Mouse (Mus musculus): Measurements from ENCODE around the gene Igf2r. TPM values are rescaled to one million over a fixed set of nuclear protein-coding genes. Genes with fewer than 3 reads are reported as not detected.
"Not testable (repeated sequence)": the region's sequence is repeated elsewhere in the genome, so short reads cannot be mapped to it uniquely, and the experiment has no call there.

Igf2r gene
- total RNA-seq, 2 experiments from 2014 or later: 180 to 214 TPM

DNA sequence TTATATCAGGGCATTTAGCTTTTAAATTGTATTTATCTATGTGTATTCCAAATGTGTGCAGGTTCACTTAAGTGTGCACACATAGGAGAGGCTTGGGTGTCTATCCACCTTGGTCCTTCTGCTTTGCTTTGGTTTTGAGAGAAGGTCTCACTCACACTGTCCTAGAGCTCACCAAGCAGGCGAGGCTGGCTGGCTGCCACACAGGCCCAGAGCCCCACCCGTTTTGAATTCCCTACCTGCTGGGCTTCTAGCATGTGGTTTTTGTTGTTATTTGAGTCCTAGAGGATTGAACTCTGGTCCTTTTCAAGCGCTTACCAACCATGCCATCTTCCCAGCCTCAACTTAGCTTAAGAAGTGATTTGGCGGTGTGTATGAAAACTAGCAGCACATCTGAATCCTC, 85.1 kb downstream of the Igf2r start:
- intact Hi-C loops (cut with DNase I): no loop called here
- peak; percentile 49 to 51 for DNase-seq

DNA sequence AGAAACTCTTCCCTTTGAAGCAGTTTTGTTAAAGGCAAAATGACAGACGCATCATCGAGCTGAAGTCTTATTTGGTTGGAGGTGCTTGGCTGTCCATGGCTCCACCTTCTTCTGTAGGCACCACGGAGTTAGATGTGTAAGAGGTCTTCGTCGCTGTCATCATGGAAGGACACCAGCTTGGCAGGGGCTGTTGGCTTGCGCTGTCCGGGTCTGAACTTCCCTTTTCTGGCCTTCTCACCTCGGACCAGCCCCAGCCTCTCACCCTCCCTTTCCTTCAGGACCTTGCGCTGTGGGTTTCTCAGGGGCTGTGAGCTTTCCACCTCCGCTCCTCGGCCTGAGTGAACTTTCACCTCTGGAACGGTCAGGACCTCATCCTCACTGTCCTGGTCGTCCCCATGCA, 85.9 kb downstream of the Igf2r start:
- intact Hi-C loops (cut with DNase I): no loop called here
- no peak for DNase-seq

DNA sequence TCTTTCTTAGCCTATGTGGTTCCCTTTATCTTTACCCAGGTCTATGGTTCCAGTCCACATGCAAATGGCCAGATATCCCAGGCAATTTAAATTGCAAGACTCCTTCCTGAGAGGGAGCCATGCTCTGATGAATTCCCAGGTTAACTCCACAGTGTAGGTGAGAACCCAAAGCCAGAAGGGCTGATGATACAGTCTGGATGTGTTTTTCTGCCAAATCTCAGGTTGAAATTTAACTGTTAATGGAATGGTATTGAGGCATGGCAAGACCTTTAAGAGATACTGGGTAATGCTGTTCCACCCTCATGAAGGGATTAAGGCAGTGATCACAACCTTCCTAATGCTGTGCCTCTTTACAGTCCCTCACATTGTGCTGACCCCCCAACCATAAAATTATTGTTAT, 91.2 kb downstream of the Igf2r start:
- intact Hi-C loops (cut with DNase I): no loop called here
- no peak for DNase-seq

DNA sequence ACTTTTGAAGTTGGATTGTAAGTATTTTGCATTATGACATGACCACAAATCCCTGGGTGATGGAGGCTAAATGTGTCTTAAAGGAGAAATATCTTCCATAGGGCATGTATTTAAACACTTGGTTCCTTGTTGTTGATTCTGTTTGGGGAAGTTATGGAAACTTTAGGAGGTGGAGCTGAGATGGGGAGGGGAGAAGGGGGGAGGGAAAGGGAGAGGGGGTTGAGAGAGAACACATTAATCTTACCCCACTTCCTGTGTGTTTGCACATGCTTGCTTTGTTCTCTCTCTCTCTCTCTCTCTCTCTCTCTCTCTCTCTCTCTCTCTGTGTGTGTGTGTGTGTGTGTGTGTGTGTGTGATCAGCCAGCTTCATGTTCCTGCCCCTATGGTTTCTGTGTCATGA, 92.3 kb downstream of the Igf2r start:
- no peak for DNase-seq
- intact Hi-C loops (cut with DNase I): no loop called here

DNA sequence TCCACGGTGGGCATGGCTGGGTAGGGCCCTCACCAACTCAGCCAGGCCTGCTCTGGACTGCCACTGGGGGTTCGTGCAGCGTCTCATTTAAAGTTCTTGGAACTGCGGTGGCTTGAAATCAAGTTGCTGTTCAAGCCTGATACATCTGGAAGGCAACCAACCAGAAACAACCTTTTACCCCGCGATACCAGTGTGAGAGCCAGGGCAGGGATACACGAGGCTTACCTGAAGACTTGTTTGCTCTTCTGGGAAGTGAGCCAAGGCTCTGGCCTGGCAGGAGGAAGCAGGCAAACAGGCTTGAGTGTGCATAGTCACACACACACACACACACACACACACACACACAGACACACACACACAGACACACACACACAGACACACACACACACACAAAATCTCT, 93.8 kb downstream of the Igf2r start, which contains the start of gene Slc22a1:
TSS of gene Slc22a1 (minus strand) at position 184 of the 400 bp plus-strand sequence.
- intact Hi-C loops (cut with DNase I): no loop called here
- no peak for DNase-seq

DNA sequence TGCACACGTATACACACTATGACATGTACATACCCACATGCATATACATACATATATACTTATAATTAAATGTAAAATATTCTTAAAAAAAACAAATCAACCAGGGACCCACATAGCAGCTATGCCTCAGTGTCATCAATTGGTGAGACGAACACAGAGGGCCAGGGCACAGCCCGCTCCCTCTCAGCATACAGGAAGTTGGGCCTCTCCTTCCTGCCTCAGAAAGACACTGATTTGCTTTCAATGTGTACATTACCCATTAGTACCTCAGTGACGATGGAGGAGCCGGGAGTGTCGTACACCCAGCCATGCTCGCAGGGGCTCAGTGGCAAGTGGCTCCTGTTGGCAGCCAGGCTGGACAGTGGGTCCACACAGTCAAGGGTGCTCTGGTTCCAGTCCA, 94.5 kb downstream of the Igf2r start:
- intact Hi-C loops (cut with DNase I); DNase-seq: not testable (repeated sequence)

DNA sequence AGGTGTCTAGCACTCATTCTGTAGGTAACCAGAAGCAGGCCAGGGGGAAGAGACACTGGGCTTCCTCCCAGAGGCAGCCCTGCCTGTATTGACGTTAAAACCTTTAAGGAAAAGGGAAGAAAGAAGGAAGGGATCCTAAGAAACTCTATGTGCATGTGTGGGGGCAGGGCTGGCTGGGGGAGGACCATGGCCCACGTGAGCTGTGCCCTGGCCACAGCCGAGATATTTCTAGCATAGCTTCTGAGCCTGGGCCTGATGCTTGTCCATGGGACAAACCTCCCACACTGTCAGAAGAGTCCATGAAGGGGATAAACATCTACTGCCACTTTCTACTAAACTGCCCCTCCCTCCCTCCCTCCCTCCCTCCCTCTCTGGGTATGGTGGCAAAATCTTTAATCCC, 95.6 kb downstream of the Igf2r start:
- DNase-seq: no peak
- intact Hi-C loops (cut with DNase I): no loop called here

DNA sequence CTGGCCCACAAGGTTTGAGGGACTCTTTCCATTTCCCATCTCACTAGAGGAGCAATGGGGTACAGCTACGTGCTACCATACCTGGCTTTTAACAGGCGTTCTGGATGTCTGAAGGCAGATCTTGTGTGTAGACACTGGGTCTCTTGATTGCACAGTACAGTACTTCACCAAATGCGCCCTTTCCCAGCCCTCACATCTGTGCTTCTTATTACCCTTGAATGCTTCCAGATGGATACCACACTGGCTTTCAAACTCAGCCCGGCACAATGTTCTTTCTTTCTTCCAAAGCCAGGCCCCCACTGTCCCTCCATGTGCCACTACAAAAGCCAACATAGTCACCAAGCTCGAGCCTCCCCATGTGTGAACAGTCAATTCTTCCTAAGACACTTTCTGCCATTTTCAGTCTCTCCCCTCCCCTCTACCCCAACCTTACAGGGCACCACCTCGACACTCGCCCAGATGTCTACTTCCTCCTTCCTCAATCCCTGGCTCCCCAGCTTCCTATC, 97.1 kb downstream of the Igf2r start:
- intact Hi-C loops (cut with DNase I): no loop called here
- no peak for DNase-seq

DNA sequence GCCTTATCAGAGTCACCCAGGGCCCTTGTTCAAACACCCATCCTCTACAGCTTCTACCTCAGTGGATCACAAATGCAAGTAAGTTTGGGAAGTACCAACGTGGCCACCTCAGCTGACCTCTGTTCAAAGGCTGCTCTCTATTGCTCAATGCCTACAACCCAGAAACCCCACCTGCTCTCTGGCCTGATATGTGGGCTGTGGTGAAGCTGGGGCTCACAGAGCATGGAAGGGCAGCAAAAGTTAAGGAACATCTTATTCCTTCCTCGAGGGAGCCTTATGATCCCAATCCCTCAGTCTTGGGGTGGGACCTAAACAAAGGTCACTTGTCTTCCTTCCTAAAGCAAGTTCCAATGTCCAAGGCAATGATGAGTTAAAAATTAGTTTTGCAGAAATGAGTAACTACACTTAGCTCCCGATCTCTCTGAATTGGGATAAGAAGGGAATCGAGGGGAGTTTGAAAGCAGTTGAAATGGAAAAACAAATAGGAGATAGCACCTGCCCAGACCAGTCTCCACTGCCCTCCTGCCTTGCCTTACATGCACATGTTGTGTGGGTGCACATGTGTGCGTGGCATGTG, 98.3 kb downstream of the Igf2r start:
- intact Hi-C loops (cut with DNase I): no loop called here

DNA sequence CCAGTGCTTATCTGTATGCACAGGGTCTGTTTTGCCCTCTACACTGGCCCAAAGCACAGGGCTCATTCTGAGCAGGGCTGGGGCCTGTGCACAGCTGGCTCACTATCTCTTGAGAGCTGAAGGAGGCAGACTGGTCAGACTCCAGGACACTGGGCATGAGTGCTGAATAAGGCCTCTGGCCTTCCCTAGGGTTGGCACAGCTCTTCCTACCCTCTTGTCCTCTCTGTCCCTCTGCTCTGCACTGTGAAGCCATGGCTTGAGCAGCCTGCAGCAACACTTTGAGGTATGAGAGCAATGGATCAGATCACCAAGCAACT, 100.1 kb downstream of the Igf2r start:
- DNase-seq: peak; percentile 28 to 31
- intact Hi-C loops (cut with DNase I): no loop called here

More for the DNA sequence above, 98.3 kb downstream of the Igf2r start:
- DNase-seq: no peak

DNA sequence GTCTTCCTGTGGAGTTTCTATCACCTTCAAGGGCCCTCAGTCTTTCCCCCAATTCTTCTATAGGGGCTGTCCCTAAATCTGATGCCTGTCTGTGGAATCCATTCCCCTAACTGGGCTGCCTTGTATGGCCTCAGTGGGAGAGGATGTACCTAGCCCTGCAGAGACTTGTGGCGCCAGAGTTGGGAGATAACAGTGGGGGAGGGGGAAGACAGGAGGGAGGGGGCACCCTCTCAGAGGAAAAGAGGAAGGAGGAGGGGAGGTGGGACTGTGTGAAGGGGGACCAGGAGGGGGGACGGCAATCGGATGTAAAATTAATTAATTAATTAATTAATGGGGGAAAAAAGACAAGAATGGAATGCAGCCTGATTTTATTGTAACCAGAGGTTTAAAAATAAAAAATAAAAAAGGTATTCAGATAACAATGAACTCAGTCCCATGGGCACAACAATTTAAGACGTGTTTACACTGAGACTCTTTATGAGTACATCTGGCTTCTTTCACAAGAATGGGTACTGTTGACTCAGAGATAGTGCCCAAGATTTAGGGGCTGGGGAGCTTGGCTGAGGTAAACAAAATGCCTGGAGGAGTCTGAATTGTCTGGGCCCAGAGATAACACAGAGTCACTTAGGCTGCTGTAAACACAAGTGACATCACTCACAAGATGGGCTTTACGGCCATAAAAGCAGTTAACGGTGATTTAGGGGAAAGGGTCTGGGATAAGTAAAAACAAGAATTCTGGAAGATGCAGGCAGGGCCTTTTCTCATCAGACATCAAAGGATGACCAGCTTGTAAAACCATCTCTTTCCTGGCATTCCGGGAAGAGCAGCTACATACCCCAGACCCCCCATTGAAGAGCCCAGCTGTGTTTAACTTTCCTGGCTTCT, 100.7 kb downstream of the Igf2r start:
- DNase-seq: no peak
- intact Hi-C loops (cut with DNase I): no loop called here

DNA sequence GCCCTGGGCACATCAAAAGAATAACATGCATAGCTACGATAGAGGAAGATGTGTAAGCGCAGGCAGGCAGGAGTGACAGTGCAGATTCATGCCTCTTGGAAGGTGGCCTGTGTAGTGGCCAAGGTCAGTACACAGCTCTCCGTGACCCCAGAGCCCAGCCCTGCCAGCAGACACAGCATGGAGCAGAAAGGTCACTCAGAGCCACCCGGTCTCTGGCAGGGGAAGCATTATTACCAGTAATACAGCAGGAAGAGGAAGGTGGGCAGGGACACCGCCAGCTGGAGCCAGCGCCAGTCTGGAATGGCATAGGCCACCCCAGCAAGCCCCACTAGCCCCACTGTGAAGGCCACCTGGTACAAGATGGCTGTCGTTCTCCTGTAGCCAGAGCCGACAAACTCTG, 105.3 kb downstream of the Igf2r start:
- intact Hi-C loops (cut with DNase I): no loop called here
- peak in 1 of 2 experiments; percentile 31 for DNase-seq

DNA sequence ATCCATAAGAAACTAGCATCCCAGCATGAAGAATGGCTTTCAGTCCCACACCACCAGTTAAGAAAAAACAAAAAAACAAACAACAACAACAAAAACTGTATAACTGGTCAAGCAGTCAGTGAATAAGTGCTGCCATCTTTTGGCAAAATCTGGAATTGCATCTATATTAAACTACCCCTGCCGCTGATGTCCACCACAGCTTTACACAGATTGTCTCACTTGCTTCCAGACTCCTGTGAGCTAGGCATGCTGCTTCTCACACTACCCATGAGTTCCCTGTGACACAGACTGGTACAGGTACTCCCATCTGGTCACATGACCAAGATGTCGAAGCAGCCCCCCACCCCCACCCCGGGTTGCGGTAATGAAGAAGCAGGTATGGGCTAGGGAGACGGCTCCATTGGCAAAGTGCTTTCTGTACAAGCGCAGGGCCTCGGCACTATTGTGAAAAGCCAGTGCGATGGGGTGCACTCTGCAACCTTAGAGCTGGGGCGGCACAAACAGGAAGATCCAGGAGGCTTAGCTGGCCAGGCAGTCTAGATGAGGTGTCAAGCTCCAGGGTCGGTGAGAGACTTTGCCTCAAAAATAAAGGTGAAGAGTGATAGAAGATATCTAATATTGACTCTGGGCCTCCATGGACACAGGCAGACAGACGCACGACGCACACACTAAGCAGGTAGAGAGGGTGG, 108.7 kb downstream of the Igf2r start:
- intact Hi-C loops (cut with DNase I): loop anchor here (1.0 kb wide), 2 partner anchors 126 to 244 kb away; no protein-coding TSS in a partner anchor
- DNase-seq: peak; percentile 60 to 79

DNA sequence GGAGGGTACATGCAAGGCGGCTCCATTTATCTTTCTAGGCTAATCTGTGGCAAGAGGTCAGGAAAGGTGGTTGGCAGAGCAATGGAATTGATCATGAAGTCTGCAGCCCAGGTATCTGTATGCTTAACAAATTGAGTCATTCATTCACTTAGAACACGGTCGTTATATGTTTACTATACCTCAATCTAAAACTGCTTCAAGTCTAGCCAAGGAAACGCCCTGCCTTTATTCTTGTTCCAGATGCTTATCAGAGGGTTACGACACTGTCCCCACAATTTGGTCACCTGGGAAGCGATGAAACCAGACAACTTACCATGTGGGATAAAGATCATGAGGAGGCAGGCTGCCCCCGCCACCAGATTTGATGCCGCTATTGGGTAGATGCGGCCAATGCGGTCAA, 110.2 kb downstream of the Igf2r start:
- intact Hi-C loops (cut with DNase I): no loop called here

DNA sequence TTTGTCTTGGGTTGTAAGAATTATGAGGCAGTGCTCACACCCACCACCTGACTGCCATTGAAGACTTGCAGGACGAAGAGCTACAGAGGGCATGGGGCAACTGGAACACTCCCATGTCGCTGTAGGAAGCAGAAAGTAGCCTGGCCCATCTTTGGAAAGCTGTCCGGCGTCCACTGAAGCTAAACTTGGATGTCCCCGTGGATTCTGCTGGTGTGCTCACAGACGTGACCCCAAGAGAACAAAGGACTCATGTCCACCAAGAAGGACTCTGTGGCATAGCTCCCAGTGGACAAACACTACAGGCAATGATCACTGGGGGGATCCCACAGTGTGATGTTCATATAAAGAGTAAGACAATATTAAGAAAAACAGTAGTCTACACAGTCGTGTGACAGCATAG, 110.7 kb downstream of the Igf2r start:
- intact Hi-C loops (cut with DNase I): no loop called here
- DNase-seq: no peak

More for the DNA sequence above, 110.2 kb downstream of the Igf2r start:
- no peak for DNase-seq

DNA sequence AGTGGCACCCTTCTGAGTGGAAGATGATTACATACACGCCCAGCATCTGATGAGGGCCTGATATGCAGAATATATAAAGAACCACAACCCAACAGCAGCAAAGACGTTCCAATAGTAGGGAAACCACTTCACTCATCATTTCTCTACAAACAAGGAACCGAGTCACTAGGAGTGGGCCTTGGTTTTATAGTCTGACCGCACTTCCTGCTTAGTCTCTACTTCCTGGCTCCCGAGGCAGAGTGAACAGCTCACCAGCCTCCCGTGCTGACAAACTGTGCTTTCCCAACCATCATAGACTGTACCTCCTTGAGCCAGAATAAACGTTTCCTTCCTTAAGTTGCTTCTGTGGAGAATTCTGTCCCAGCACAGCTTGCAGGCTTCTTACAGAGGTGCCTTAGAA, 113.6 kb downstream of the Igf2r start:
- no peak for DNase-seq
- intact Hi-C loops (cut with DNase I): no loop called here

DNA sequence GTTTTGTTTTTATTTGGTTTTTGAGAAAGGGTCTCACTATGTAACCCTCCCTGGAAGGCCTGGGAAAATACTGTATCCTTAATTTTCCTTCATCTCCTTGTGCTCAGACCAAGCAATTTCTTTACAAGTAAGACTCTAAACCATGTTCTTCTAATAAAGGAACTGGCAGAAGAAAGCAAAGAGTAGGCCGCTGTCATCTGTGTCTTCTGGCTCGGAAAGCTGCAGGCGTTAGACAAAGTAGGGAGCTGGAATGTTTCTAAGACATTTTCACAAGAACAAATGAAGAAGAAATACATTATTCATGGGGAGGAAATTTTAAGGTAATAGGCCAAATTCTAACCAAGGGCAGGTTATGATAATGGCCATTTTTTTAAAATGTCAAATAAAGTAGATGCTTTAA, 115.4 kb downstream of the Igf2r start:
- intact Hi-C loops (cut with DNase I): no loop called here
- DNase-seq: no peak

DNA sequence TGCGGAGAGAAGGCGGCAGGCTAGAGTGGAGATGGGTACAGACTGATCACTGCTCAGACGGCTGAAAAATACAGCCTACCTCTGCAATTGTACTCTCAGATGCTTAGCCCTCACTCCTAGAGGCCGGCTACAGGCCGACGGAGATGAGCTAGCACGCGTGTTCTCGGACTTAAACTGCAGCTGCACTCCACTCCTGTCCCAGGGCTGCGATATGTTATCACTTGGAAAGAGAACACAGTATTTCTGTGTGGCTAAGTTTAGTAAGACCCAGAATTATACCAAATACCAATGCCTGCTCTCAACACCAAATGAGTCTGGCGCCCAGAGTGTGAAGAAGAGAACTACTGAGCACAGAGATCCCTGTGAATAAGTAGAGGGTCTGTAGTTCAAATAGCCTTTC, 116.9 kb downstream of the Igf2r start:
- no peak for DNase-seq
- intact Hi-C loops (cut with DNase I): no loop called here

DNA sequence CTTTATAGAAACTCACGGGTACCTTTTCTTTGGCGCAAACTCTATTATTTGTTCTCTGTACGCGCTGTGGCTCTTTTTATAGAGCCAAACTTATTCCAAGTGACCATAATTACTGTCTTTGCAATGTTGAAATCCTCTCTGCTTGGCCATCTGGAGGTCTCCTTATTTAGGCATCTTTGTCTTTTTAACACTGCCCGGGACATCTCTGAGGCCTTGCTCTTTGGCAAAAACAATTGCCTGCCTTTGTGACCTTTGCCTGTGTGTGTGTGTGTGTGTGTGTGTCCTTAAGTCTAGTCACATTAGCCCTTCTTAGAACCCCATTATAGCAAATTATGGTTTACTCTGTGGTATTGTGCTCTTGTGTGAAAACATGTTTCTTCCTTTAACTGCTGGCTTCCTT, 124.0 kb downstream of the Igf2r start:
- no peak for DNase-seq
- intact Hi-C loops (cut with DNase I): no loop called here

DNA sequence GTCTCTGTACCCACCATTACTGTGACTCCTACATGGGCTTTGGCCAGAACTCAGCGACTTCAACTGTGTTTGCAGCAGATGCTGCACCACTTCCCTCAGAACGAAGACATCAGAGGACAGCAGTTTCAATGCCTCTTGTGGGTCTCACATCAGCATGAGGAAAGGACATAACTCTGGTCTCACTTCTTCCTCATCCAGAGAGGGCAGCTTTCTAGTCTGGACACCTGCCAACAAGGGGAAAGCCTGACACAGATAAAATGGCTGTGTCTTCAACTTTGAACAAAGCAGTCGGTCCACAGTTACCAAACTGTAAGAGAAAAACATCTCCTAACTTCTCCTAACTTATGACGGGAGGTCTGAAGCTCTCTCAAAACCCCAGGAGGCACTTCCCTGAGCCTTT, 128.4 kb downstream of the Igf2r start:
- no peak for DNase-seq
- intact Hi-C loops (cut with DNase I): no loop called here

DNA sequence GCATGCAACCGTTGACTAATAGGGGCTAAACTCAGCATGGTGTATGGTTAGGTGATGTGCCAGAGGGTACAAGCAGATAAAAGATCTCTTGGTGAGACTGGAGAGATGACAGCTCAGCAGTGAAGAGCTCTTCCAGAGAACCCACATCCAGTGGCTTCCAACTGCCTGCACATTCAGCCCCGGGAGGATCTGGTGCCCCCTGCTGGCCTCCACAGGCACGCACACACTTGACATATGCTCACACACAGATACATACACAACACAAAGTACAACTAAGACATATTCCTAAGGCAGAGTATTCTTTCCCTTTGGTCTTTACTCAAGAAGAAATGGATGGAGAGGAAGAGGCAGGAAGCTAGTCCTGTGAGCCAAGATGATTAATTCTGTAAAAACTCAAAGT, 129.9 kb downstream of the Igf2r start:
- DNase-seq: no peak
- intact Hi-C loops (cut with DNase I): no loop called here

DNA sequence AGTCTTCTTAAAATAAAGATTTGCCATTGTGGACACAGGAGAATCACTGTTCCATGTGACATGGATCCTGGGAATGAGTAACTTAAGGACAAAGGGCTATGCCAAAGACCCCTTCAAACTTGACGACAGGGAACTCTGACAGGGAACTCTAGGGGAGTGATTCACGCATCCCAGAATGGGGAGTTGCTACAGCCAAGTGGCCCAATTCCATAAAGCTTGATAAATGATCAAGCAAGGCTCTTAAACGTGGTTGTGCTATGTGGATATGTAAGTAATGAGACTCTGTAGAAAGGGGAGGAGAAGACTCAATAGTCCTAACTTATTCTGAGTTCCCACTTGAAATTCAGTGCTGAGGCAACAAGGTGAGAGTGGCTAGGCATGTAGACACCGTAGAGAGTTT, 134.7 kb downstream of the Igf2r start:
- DNase-seq: no peak
- intact Hi-C loops (cut with DNase I): no loop called here
